In the genomic region with DNA sequence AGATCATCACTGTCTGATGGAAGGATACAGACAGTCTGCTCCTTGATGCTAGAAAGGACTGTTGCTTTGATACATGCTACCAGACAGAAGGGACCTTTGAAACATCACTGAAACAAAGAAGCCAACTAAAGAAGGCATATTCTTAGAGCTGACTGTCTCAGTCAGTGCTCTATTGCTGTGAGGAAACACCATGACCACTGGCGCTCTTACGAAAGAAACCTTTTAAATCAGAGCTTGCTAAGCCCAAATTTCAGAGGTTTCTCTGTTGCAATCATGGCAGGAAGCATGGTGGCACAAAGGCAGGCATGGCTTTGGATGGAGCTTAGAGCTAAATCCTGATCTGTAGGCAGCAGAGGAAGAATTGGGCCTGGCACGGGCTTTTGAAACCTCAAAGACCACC, we compare ENCODE assay signal across 26 mouse cellular contexts.
A peak's percentile ranks its signal among the peaks of the same experiment; 100 is the strongest.
DNase-seq lines count a peak whose midpoint lies in the region; ATAC-seq lines count a peak whose summit lies in the region.
"Had no signal": no experiment of that assay in that cellular context is flagged by ENCODE, and none has a peak within 500 bp of the region (broad histone marks: within the 10 kb centered on the region; RNA-seq: fewer than 3 reads in every experiment).

No protein-coding gene starts in this region.

- H3K36me3 ChIP-seq in midbrain, embryonic 11.5 days (ENCODE audit: control insufficient read depth, insufficient read depth, low read length), result no peaks in the 10 kb centered on the region
- no peaks in the 10 kb centered on the region for H3K36me3 ChIP-seq in midbrain, embryonic 16.5 days (ENCODE audit: control insufficient read depth, insufficient read depth, low read length)
- H3K36me3 ChIP-seq: forebrain, embryonic 15.5 days had no signal

- ATAC-seq in midbrain, embryonic 11.5 days (ENCODE audit: low FRiP score), result no peak
- ATAC-seq in midbrain, embryonic 16.5 days, result no peak
- ATAC-seq in granulocyte monocyte progenitor cell, adult 5-6 weeks (replicated peaks; ENCODE audit: poor library complexity, severe bottlenecking), result peak; percentile 67
- ATAC-seq: CD4-positive, CD25-positive, alpha-beta regulatory T cell, adult 4 months; forebrain, embryonic 13.5 days; forebrain, embryonic 15.5 days; forebrain, postnatal 0 days; Patski had no signal

- WGBS in midbrain, embryonic 11.5 days, result 91% methylated on average over 3 of the region's 3 CpGs
- 87% methylated on average over 3 of the region's 3 CpGs for WGBS in midbrain, embryonic 16.5 days

- H3K4me1 ChIP-seq in midbrain, embryonic 11.5 days (ENCODE audit: control insufficient read depth, insufficient read depth, low read length), result 0 out of 2 replicates have a peak, but pooled peaks cover 2% of the 10 kb centered on the region
- H3K4me1 ChIP-seq in midbrain, embryonic 16.5 days (ENCODE audit: control insufficient read depth, insufficient read depth, low read length), result peaks cover 6% of the 10 kb centered on the region

- no peak overlapping the region for H3K4me2 ChIP-seq in midbrain, embryonic 11.5 days
- H3K4me2 ChIP-seq in midbrain, embryonic 16.5 days (ENCODE audit: low read length), result no peak overlapping the region
- H3K4me2 ChIP-seq: embryonic facial prominence, embryonic 13.5 days; embryonic facial prominence, embryonic 15.5 days; forebrain, embryonic 13.5 days; forebrain, embryonic 15.5 days had no signal

- H3K4me3 ChIP-seq in midbrain, embryonic 11.5 days (ENCODE audit: low read depth, low read length), result no peak overlapping the region
- no peak overlapping the region for H3K4me3 ChIP-seq in midbrain, embryonic 16.5 days (ENCODE audit: low read depth, low read length)
- H3K4me3 ChIP-seq: embryonic facial prominence, embryonic 13.5 days; embryonic facial prominence, embryonic 15.5 days; erythroblast, embryonic 14.5 days; forebrain, embryonic 13.5 days; forebrain, embryonic 15.5 days had no signal

- no peaks in the 10 kb centered on the region for H3K9me3 ChIP-seq in midbrain, embryonic 11.5 days (ENCODE audit: control insufficient read depth, low read length)
- H3K9me3 ChIP-seq in midbrain, embryonic 16.5 days (replicated peaks; ENCODE audit: control insufficient read depth, low read length, poor library complexity, severe bottlenecking), result no peaks in the 10 kb centered on the region
- H3K9me3 ChIP-seq: embryonic facial prominence, embryonic 13.5 days; embryonic facial prominence, embryonic 15.5 days; forebrain, embryonic 13.5 days; forebrain, embryonic 15.5 days; G1E had no signal

- DNase-seq in midbrain, embryonic 11.5 days (ENCODE audit: low spot score, missing footprints), result peak; percentile 72
- peak; percentile 23 for DNase-seq in fat pad, adult 2 months (ENCODE audit: extremely low read depth, low read depth, low spot score)
- DNase-seq in thymus, postnatal 4 days, result no peak
- no peak for DNase-seq in embryo, embryonic 11 days
- DNase-seq in T-cell, adult 2 months (ENCODE audit: low spot score), result no peak
- DNase-seq: adrenal gland, adult 2 months; adrenal gland, postnatal 10 days; adrenal gland, postnatal 25 days; B cell, adult 2 months; cerebellum, adult 11-12 months; cerebellum, adult 2 months; cerebellum, adult 9-10 months; cerebellum, postnatal 10 days; cerebellum, postnatal 25 days; forebrain, postnatal 0 days had no signal

- no peaks in the 10 kb centered on the region for H3K27me3 ChIP-seq in midbrain, embryonic 11.5 days (ENCODE audit: control insufficient read depth, insufficient read depth, low read length)
- H3K27me3 ChIP-seq in midbrain, embryonic 16.5 days (ENCODE audit: control insufficient read depth, insufficient read depth, low read depth, low read length), result no peaks in the 10 kb centered on the region
- H3K27me3 ChIP-seq: CH12.LX; embryonic facial prominence, embryonic 13.5 days; embryonic facial prominence, embryonic 15.5 days; forebrain, embryonic 13.5 days; forebrain, embryonic 15.5 days; Patski had no signal

- no peak overlapping the region for H3K27ac ChIP-seq in midbrain, embryonic 11.5 days (ENCODE audit: low read depth, low read length)
- no peak overlapping the region for H3K27ac ChIP-seq in midbrain, embryonic 16.5 days (ENCODE audit: low read length)
- H3K27ac ChIP-seq: embryonic facial prominence, embryonic 13.5 days; embryonic facial prominence, embryonic 15.5 days; forebrain, embryonic 13.5 days; forebrain, embryonic 15.5 days had no signal

- H3K9ac ChIP-seq in midbrain, embryonic 11.5 days (ENCODE audit: low read length), result no peak overlapping the region
- H3K9ac ChIP-seq in midbrain, embryonic 16.5 days (ENCODE audit: low read depth, low read length), result no peak overlapping the region
- H3K9ac ChIP-seq: embryonic facial prominence, embryonic 13.5 days; embryonic facial prominence, embryonic 15.5 days; forebrain, embryonic 13.5 days; forebrain, embryonic 15.5 days; forebrain, postnatal 0 days had no signal

Comparison
In these comparisons a context has a peak if more than half of its experiments do, and no peak if none do; other contexts are left out.
1. DNase-seq: peak in midbrain, embryonic 11.5 days (single experiment) and fat pad, adult 2 months (single experiment); none in thymus, postnatal 4 days (single experiment), embryo, embryonic 11 days (single experiment) and T-cell, adult 2 months (single experiment).